Mouse (Mus musculus): Measurements from ENCODE around the gene Lrrc75a. TPM values are rescaled to one million over a fixed set of nuclear protein-coding genes. Genes with fewer than 3 reads are reported as not detected.
"Not testable (repeated sequence)": the region's sequence is repeated elsewhere in the genome, so short reads cannot be mapped to it uniquely, and the experiment has no call there.

Lrrc75a gene
- 2.2 and 3.4 TPM in 2 replicates for polyA plus RNA-seq (2015; fragmentation: Nextera tagmentation; extraction: Ambion mirVana)

DNA sequence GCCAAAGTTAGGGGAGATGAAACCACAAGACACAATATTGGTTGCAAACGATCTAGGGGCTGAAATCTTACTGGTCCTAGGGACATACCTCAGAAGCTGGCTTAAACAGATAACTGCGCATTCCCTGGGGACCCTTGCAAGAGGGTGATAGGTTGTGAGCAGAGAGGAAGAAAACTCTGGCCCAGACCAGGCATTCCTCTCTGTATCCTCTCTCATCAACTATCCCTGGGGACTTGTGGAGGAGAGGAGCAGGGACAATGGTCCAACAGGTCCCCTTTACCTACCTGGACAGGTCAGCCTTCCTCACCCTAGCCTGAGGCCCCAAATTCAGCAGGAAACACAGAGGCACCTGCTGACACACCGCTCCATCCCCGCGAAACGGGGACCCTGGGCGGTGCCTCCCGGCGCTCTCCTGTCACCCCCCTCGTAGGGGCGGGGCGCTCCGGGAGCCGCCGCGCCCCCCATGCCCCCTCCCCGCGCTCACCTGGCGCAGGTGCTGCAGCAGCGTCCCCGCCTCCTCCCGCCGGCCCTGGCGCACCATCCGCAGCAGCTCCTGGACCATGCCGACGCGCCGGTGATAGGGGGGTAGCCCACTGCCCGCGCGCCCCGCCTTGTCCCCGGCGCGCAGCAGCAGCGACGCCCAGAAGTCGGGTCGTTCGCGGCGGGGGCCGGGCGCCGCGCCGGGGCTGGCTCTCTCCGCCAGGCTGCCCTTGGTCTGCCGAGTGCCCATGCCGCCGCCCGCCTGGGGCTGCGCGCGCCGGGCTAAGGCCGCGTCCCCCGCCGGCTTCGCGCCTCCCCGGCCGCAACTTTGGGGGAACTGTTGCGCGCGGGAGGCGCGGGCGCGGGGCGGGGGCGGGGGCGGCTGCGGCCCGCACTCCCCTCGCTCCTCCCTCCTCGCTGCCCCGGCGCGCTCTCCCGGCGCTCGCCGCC is at the start of gene Lrrc75a:
Lrrc75a (minus strand) TSS at position 863 of the 930 bp plus-strand sequence.
- DNase-seq (ENCODE audit: low spot score), result no peak

DNA sequence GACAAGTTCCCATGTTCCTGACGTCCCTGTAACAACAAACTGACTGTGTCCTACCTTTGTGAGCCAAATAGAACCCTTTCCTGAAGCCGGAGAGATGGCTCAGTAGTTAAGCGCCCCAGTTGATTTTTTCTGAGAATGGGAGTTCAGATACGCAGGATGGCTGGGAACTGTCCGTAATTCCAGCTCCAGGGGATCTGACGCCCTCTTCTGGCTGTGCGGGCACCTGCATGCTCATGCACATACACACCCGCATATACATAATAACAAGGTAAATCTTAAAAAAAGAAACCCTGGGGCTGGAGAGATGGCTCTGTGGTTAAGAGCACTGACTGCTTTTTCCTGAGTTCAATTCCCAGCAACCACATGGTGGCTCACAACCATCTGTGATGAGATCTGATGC is 46.8 kb upstream of the Lrrc75a start:
- DNase-seq (ENCODE audit: low spot score), result no peak

DNA sequence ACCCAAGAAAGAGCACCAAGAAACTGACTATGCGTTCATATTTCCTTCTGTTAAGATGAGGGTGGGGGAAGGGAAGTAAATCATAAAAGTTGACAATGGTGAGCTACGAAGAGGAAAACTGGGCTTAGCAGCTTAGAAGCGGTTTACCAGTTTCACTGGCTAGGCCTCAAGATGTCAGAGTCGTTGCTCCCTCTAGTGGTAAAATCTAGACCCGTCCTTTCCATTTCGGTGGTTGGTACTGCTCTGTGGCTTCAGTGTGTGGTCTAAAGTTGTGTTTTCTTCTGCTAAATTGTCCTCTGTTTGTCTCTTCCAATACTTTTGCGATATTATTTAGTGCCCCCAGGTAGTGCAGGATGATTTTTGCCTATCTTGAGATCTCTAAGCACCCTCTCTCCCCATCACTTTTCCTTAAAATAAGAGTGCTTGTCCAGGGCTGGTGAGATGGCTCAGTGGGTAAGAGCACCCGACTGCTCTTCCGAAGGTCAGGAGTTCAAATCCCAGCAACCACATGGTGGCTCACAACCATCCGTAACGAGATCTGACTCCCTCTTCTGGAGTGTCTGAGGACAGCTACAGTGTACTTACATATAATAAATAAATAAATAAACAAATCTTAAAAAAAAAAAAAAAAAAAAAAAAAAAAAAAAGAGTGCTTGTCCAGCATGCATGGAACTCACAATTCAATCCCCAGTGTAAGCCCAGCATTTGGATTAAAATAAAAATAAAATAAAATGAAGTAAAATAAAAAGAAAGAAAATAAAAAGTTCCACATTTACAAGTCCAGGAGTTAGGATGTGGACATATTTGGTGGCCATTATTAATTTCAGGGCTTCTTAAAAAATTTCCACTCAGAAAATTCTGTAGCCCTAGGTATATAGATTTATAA is 45.2 kb upstream of the Lrrc75a start:
- DNase-seq (ENCODE audit: low spot score), result peak; percentile 84

DNA sequence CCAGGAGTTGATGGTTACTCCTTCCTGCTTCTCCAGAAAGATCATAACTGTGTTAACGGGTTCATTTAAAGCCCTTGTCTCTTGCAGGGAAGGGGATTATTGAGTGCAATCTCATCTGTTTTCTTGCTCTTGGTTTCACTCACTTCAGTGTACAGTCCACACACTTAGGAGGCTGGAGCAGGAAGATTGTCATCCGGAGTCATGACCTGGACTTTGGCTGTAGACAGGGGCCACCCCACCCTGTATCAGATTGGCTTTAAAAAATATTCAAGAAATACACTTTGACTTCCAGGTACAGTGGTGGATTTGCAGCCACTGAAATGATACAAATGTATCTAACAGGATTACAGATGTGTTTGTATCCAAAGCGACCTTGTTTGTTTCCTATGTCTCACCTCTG is 43.3 kb upstream of the Lrrc75a start:
- no peak for DNase-seq (ENCODE audit: low spot score)

DNA sequence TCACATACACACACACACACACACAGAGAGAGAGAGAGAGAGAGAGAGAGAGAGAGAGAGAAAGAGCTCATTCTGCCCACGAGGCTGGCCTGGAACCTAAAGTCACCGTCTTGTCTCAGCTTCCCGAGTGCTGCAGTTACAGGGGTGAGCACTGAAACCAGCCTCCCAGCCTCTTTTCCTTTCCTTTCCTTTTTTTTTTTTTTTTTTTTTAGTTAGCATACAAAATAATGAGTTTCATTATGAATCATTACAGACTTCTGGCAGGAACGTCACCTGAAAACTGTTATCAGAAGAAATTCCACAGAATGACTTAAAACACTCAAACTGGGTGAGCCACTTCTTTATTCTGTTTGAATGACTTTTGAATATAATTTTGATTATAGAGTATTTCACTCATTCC is 31.6 kb upstream of the Lrrc75a start:
- DNase-seq (ENCODE audit: low spot score), result no peak

DNA sequence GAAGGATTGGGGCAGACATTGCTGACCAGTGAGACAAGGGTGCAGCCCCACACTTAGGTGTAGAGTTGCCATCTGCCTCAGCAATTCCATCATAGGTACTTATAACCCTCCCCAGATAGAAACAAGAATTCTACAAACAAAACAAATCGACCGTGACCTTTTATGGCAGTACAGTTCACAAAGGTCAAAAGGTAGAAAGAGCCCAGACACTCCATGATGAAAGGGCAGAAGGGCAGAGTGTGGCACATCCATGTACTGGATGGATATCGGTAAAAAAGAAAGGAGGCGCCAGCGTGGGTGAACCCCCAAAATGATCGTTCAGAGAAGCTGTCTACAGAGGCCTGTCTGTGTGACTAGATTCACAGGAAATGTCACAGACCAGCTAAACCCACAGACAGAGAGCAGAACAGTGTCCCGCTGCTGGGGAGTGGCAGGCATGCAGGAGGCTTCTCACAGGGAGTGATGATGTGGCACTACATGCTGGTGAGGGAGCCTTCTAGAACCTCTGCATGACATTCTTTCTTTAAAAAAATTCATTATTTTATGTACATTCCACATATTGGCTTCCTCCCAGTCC is 30.5 kb upstream of the Lrrc75a start:
- DNase-seq (ENCODE audit: low spot score), result no peak

DNA sequence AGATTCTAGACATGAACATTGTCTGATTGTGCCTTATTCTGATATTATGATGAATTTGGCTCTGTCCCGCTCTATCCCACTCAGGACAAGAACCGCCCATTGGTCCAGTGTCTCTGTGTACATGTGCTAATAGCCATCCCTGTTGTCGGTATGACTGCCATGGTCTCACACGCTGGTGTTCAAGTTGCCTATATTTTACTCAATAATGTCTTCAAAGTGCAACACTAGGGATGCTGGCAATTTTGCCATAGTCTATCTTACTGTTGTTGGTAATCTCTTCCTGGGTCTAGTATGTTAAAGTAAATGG is 27.9 kb upstream of the Lrrc75a start:
- DNase-seq (ENCODE audit: low spot score), result no peak

DNA sequence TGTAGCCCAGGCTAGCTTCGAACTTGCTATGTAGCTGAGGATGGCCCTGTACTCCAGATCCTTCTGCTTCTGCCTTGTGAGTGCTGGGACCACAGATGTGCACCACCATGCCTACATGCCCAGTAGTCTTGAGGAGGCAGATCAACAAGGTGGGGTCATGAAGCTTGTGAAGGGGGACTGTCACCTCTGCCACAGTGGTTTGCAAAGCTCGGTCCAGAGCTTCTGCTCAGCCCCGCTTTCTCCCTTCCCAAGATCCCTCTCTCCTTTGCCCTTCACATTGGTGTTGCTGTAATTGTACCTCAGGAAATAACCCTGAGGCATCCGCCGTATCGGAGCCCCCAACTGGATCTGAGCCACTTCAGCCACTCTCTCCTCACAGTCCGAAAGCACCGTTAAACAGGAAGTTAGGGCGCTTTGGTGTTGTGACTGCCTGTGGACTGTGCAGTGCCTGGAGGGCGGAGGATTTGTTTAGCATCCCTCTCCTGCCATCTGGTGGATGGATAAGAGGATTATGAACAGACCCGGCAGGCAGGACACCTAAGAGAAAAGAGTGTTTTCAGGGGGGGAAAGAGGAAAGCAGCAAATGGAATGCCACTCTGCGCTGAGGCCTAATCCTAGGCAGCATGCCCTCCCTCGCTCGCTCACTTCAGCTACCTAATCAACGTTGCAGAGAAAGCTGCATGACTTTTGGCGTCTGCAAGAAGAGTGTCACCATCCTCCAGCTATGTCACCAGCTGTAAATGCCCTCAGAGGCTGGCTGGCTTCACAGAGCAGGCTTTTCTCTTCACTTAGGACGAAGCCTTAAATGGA is 27.4 kb upstream of the Lrrc75a start:
- peak; percentile 78 for DNase-seq (ENCODE audit: low spot score)

DNA sequence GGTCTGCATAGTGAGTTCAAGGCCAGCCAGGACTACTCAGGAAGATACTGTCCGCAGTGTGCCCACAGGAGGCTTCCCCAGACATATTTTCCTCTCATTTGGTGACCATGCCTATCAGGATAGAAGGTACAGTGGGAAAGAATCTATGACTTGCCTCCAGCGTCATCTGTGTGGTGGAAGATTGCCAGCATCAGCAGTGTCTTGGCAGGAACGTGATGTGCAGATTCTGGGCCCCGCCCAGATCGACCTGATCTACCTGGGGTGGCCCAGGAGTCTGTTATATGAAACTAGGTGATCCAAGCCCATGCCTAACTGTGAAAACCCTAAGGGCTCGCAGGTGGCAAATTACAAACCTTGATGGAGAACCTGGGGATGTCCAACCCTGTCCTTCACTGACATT is 21.7 kb upstream of the Lrrc75a start:
- DNase-seq (ENCODE audit: low spot score), result no peak

DNA sequence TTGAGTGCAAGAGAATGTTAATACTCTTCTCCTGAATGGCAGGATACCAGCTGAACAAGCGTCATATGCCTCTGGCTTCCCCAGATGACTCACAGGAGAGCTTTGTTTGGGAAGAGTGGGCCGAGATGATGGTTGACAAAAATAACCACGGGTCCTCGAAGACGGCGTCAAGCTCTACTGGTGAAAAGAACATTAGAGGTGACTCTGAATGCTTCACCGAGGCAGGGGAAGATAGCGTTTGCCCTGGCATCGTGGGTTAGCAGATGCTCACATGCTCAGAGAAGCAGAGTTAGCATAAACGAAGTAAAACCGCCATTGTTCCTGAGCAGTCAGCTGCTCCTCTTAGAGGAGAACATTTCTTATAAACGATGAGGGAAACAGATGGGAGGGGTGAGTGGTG is 21.1 kb upstream of the Lrrc75a start:
- DNase-seq (ENCODE audit: low spot score), result no peak

DNA sequence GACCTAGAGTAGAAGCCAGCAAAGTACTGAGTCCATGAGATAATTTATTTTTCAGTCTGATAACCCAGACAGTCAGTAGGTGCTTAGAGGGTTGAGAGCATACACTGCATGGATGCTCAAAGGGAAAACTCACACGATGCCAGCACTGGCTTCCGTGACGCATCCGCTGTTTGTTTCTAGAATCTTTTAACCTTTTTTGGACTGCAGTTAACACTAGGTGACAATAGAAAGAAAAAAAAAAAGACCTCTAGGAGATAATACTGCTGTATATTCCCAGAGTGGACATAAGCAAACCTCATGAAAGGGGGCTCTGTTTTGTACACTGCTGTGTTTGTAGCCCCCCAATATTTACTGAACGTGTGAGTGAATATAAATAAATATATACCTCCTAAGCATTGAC is 20.7 kb upstream of the Lrrc75a start:
- DNase-seq (ENCODE audit: low spot score), result no peak

DNA sequence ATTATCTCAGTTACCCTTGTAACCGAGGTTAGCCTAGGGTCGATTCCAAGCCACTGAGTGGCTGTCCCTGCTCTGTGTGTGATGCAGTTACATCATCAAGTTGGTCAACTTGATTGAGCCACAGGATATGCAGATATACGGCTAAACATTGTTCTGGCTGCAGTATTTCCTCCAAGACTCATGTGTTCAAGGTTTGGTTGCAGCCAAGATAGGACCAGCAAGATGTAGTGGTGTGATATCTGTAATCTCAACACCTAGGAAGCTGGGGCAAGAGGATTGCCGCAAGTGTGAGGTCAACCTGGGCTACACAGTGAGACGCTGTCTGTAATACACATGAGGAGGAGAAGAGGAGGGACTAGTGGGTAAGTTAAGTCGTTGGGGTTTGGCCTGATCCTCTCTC is 15.9 kb upstream of the Lrrc75a start:
- DNase-seq (ENCODE audit: low spot score), result no peak

DNA sequence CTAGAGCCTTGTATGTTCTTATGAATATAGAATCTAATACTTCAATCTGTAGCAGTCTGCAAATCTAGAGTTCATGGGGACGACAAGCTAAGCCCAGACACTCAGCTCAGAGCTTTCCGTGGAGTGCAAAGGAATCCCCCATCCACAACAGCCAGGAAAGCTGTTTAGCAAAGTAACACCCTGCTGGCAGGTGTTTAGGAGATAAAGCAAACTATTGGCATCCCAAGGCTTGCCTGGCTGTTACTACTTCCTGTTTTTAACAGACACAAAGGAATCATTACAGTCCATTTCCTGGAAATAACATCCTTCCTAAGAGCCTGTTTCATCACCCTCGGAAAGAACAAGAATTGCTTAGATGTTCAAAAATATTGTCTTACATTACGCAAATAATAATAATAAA is 12.6 kb upstream of the Lrrc75a start:
- no peak for DNase-seq (ENCODE audit: low spot score)

DNA sequence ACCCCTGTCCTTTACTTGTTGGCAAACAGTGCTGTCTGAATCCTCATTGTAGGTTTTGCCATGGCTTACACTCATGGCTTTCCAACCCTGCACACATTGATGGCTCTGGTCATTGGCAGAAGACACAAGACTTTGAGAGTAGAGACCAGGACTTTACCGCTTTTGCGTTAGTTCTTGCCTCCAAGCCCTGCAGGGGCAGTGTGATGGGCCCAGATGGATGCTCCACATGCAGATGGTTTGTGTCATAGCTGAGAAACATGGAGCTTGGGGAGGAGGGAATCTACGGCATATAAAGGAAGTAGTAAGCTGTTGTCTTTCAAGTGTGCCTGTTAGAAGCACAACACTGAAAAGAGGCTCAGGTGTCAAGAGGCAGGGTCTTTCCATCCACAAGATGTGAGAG is 3.8 kb upstream of the Lrrc75a start:
- no peak for DNase-seq (ENCODE audit: low spot score)

DNA sequence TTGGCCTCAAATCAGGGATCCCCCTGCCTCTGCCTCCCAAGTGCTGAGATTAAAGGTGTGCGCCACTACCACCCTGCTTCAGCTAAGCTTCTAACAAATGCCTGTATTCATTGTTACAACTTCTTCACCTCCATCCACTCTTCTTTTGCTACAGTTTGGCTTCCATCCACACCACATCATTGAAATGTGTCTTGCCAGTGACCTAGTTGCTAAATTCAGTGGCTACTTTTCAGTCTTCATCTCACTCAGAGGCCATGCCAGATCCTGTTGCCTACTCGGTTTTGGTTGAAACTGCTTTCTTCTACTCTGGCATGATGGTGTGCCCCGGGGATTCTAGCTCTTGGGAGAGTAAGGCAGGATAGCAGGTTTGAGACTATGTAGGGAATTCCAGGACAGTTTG is 3.2 kb upstream of the Lrrc75a start:
- DNase-seq (ENCODE audit: low spot score), result no peak

DNA sequence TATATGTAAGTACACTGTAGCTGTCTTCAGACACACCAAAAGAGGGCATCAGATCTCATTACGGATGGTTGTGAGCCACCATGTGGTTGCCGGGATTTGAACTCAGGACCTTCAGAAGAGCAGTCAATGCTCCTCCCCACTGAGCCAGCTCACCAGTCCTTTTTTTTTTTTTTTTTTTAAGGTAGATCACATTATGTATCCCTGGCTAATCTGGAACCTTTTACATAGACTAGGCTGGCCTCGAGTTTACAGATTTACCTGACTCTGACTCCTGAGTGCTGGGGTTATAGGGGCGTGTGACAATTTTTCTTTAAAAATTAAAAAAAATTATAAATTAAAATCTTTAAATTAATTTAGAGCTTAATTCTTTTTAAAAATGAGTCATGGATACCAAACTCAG is 1.5 kb upstream of the Lrrc75a start:
- not testable (repeated sequence) for DNase-seq (ENCODE audit: low spot score)

DNA sequence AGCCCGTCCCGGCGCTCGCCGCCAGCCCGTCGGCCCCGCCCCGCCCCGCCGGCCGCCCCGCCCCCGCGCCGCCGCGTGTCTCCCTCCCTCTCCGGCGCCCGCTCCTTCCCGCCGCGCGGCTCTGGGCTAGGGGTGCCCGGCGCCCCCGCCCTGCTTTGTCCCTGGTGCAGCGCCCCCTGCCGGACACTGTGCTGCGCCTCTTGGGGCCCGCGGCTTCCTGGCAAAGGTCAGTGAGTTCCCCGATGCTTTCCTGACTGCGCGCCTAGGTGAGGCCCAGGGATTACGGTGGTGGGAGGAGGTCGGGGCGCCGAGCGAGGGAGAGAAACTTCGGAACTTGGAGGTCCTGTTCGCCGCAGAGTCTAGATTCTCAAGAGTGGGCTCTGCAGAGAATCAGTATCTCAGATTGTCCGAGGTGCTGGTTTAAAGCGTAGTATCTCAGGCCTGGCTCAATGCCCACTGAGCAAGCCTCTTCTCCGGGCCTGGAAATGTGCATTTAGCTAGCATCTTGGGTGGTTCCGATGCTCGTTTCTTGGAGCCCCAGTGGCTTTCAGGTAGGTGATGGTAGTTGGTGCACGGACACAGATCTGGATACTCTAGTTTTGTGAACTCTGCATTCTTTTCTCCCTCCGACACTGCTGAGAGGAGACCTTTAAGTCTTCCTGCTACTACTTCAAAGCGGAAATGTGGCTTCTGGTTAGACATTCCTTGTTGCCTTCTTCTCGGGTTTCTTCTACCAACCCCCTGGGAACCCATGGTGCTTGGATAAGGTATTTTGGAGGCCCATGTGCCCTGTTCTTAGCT is 468 bp upstream of the Lrrc75a start, which contains the start of gene Mmgt2:
Mmgt2 (plus strand) TSS at position 74 of the 801 bp plus-strand sequence.
- DNase-seq (ENCODE audit: low spot score), result peak; percentile 93

DNA sequence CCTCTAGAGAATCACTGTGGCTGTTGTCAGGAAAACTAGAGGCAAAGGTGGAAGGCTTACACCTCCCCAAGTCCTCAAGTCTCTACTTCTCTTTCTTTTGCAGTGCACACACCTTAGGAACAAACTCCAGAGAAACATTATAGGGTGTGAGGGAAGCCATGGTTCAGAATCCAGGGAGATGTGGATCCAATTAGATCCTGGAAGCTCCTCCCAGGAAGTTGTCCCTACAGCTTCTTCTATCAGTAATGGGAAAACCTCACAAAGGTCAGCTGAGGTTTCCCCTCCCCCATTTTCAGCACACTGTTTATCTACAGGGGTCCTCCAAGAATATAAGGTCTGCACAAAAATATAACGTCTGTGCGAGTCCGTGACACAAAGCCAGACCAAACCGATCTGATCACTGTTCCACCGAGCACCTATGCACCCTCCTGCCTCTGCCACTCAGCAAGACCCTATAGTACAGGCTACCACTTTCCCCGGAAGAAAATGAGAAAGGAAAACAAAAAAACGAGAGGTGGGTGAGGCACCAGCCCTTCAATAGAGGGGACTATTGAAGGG is 1.3 kb downstream of the Lrrc75a start:
- DNase-seq (ENCODE audit: low spot score), result no peak

DNA sequence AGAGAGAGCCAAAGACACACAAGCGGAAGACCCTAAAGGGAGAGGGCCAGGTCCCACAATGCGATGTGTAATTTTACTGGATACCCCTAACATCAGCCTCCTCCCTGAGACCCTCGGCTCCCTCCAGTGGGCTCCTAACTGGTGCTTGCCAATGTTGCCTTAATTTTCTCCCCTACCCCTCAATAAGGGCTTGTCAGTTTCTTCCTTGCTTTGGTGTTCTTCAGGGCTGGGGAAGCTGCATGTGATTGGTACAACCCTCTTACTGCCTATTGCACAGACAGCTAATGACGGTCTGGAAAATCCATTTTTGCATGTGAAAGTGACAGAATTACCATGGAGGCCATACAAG is 1.9 kb downstream of the Lrrc75a start:
- DNase-seq (ENCODE audit: low spot score), result no peak
